Mouse (Mus musculus): Measurements from ENCODE around the gene Lhx5. TPM values are rescaled to one million over a fixed set of nuclear protein-coding genes. Genes with fewer than 3 reads are reported as not detected.

Gene Lhx5
- polyA plus RNA-seq, 1 experiment = not detected

DNA sequence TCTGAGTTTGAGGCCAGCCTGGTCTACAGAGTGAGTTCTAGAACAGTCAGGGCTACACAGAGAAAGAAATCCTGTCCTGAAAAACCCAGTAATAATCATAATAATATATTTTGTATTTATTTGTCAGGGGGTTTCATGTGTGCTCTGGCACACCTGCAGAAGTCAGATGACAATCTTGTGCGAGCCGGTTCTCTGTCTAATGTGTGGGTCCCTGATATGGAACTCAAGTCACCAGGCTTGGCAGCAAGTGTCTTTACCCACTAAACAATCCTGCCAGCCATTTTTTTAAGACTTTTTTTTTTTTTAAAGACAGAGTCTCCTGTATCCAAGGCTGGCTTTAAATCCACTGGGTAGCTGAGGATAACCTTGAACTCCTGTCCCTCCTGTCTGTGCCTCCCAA is 41.9 kb downstream of the Lhx5 start:
- peaks cover 8% of the 10 kb centered on the region for H3K9me3 ChIP-seq
- H3K27me3 ChIP-seq (replicated peaks) = peaks cover 73% of the 10 kb centered on the region
- H3K36me3 ChIP-seq (replicated peaks; ENCODE audit: low read length) = no peaks in the 10 kb centered on the region
- H3K4me3 ChIP-seq (replicated peaks) = no peak overlapping the region
- TF ChIP-seq GATA1 (IDR thresholded peaks at IDR 0.05; ENCODE audit: borderline replicate concordance, low read length) (no peak), FLI1 (IDR thresholded peaks at IDR 0.05; ENCODE audit: low read length) (no peak)
- peaks cover 17% of the 10 kb centered on the region for H3K4me1 ChIP-seq

DNA sequence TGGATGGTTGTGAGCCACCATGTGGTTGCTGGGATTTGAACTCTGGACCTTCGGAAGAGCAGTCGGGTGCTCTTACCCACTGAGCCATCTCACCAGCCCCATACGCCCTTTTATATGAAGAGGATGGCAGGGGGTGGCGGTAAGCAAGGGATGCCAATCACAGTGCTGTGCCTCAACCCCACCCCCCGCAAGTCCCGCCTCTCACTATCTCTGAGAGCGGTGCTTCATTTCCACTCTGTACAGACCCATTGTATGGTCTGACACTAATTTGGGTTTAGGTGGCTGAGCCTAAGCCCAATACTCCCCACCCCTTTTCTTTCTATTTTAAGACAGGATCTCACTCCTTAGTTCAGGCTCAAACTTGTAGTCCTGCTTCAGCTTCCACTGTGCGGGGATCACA is 44.4 kb downstream of the Lhx5 start:
- no peak overlapping the region for H3K4me3 ChIP-seq (replicated peaks)
- H3K9me3 ChIP-seq = 0 out of 2 replicates have a peak, but pooled peaks cover 5% of the 10 kb centered on the region
- peaks cover 80% of the 10 kb centered on the region for H3K27me3 ChIP-seq (replicated peaks)
- peaks cover 13% of the 10 kb centered on the region for H3K4me1 ChIP-seq
- no peaks in the 10 kb centered on the region for H3K36me3 ChIP-seq (replicated peaks; ENCODE audit: low read length)
- TF ChIP-seq GATA1 (IDR thresholded peaks at IDR 0.05; ENCODE audit: borderline replicate concordance, low read length) (no peak), FLI1 (IDR thresholded peaks at IDR 0.05; ENCODE audit: low read length) (no peak)

DNA sequence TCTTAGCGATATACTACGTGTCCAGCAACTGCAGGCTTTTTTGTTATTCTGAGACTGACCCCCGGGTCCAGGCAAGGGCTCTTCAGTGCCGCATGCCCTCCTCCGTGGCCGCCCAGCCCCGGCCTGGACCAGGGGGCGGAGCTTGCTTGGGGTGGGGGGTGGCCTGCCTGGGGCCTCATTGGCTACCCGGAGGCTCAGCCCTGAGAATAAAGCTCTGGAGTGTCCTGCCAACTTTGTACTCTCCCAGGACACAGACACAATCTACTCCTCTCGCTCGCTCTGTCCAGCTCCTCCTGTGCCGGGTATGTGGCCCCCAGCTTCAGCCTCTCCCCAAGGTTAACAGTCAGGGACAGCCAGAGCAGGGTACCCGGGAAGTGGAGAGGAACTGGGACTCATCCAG is 44.8 kb downstream of the Lhx5 start, which contains the start of gene Sds:
Sds (plus strand) TSS at position 231 of the 400 bp plus-strand sequence.
- H3K4me1 ChIP-seq = peaks cover 12% of the 10 kb centered on the region
- H3K27me3 ChIP-seq (replicated peaks) = peaks cover 82% of the 10 kb centered on the region

DNA sequence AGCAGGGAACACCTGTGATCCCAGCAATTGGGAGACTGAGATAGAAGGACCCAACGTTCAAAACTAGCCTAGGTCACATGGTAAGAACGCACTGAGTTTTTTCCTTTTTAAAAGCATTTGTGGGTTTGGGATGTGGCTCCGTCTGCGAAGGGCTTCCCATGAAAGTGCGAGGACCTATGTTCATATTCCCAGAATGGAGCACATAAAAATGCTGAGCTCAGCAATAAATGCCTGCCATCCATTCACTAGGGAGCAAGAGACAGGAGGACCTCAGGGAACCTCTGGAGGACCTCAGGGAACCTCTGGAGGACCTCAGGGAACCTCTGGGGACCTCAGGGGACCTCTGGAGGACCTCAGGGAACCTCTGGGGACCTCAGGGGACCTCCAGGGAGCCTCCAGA is 46.5 kb downstream of the Lhx5 start:
- no peak for TF ChIP-seq GATA1 (IDR thresholded peaks at IDR 0.05; ENCODE audit: borderline replicate concordance, low read length)
- TF ChIP-seq FLI1 (IDR thresholded peaks at IDR 0.05; ENCODE audit: low read length) = no peak
- H3K36me3 ChIP-seq (replicated peaks; ENCODE audit: low read length) = no peaks in the 10 kb centered on the region
- H3K9me3 ChIP-seq = 0 out of 2 replicates have a peak, but pooled peaks cover 5% of the 10 kb centered on the region
- H3K27me3 ChIP-seq (replicated peaks) = peaks cover 76% of the 10 kb centered on the region
- peaks cover 14% of the 10 kb centered on the region for H3K4me1 ChIP-seq
- no peak overlapping the region for H3K4me3 ChIP-seq (replicated peaks)

More for the DNA sequence above, 44.8 kb downstream of the Lhx5 start, which contains the start of gene Sds:
- Histone ChIP-seq H3K4me3 (replicated peaks) (no peak within 1 kb of the TSS), H3K36me3 (replicated peaks; ENCODE audit: low read length) (no peaks in the 10 kb centered on the region), H3K9me3 (0 out of 2 replicates have a peak, but pooled peaks cover 5% of the 10 kb centered on the region)
- TF ChIP-seq GATA1 (IDR thresholded peaks at IDR 0.05; ENCODE audit: borderline replicate concordance, low read length) (no peak), FLI1 (IDR thresholded peaks at IDR 0.05; ENCODE audit: low read length) (no peak)

DNA sequence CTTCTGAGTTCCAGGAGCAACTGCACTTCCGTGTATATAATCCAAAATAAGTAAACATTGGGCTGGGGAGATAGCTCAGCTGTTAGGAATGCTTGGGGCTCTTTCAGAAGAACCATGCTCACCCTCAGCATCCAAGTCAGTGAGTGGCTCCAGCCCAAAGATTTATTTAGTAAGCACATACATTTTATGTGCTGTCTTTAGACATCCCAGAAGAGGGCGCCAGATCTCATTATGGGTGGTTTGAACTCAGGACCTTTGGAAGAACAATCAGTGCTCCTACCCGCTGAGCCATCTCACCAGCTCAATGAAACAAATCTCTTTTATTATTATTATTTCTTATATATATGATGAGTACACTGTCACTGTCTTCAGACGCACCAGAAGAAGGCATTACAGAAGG is 48.0 kb downstream of the Lhx5 start:
- TF ChIP-seq FLI1 (IDR thresholded peaks at IDR 0.05; ENCODE audit: low read length) (no peak), GATA1 (IDR thresholded peaks at IDR 0.05; ENCODE audit: borderline replicate concordance, low read length) (no peak)
- 0 out of 2 replicates have a peak, but pooled peaks cover 5% of the 10 kb centered on the region for H3K9me3 ChIP-seq
- no peak overlapping the region for H3K4me3 ChIP-seq (replicated peaks)
- peaks cover 65% of the 10 kb centered on the region for H3K27me3 ChIP-seq (replicated peaks)
- peaks cover 7% of the 10 kb centered on the region for H3K36me3 ChIP-seq (replicated peaks; ENCODE audit: low read length)
- peaks cover 14% of the 10 kb centered on the region for H3K4me1 ChIP-seq

DNA sequence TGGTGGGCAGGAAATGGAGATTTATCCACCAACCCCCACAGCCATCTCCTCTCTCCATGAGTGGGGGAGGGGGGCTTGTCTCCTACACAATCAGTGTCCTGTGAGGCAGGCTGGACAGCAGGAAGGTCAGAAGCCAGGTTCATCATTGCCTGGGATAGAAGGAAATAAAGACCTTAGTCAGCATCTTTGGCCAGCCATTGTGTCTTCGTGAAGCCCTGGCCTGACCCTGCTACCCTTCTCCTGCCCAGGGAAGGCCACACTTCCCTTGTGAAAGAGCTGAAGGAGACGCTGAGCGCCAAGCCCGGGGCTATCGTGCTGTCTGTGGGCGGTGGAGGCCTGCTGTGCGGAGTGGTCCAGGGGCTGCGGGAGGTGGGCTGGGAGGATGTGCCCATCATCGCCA is 49.7 kb downstream of the Lhx5 start:
- peaks cover 52% of the 10 kb centered on the region for H3K27me3 ChIP-seq (replicated peaks)
- H3K4me1 ChIP-seq = peaks cover 11% of the 10 kb centered on the region
- H3K4me3 ChIP-seq (replicated peaks) = no peak overlapping the region
- TF ChIP-seq FLI1 (IDR thresholded peaks at IDR 0.05; ENCODE audit: low read length) = no peak
- 0 out of 2 replicates have a peak, but pooled peaks cover 5% of the 10 kb centered on the region for H3K9me3 ChIP-seq
- H3K36me3 ChIP-seq (replicated peaks; ENCODE audit: low read length) = peaks cover 24% of the 10 kb centered on the region

DNA sequence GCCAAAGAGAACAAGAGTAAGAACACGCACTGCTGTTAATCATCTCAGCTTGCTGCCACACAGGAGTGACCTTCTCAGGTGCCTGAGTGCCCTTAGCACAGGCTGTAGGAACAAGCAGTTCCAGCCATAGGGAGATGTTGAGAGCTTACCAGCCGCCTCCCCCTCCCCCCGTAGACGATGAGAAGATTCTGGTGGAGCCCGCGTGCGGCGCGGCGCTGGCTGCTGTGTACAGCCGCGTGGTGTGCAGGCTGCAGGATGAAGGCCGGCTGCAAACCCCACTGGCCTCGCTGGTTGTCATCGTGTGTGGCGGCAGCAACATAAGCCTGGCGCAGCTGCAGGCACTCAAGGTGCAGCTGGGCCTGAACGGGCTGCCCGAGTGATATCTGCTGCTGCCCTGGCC is 51.9 kb downstream of the Lhx5 start:
- no peak overlapping the region for H3K4me3 ChIP-seq (replicated peaks)
- H3K4me1 ChIP-seq = peaks cover 7% of the 10 kb centered on the region; the same call in 1 of the 2 replicates
- H3K27me3 ChIP-seq (replicated peaks) = peaks cover 32% of the 10 kb centered on the region
- peaks cover 46% of the 10 kb centered on the region for H3K36me3 ChIP-seq (replicated peaks; ENCODE audit: low read length)
- no peak for TF ChIP-seq FLI1 (IDR thresholded peaks at IDR 0.05; ENCODE audit: low read length)
- no peak for TF ChIP-seq GATA1 (IDR thresholded peaks at IDR 0.05; ENCODE audit: borderline replicate concordance, low read length)
- 0 out of 2 replicates have a peak, but pooled peaks cover 5% of the 10 kb centered on the region for H3K9me3 ChIP-seq

DNA sequence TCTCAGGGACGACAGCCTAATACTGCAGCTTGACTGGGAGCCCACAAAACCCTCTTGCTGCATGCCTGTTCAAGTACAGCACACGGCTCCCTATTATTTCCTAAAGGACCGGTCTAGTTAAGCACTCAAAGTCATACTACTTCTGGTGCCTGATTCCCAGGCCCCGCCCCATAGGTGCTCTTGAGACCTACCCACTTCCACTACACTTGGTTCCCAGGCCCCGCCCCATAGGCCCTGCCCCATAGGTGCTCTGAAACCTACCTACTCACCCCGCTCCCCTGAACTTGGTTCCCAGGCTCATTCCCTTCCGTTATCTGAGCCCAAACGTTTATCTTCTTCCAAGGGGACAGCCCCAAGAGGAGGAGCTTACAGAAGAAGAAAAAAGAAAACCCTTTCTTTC is 56.3 kb downstream of the Lhx5 start:
- TF ChIP-seq GATA1 (IDR thresholded peaks at IDR 0.05; ENCODE audit: borderline replicate concordance, low read length) (no peak), FLI1 (IDR thresholded peaks at IDR 0.05; ENCODE audit: low read length) (no peak)
- peaks cover 77% of the 10 kb centered on the region for H3K36me3 ChIP-seq (replicated peaks; ENCODE audit: low read length)
- no peaks in the 10 kb centered on the region for H3K27me3 ChIP-seq (replicated peaks)
- H3K4me3 ChIP-seq (replicated peaks) = no peak overlapping the region
- H3K9me3 ChIP-seq = no peaks in the 10 kb centered on the region
- H3K4me1 ChIP-seq = no peaks in the 10 kb centered on the region

DNA sequence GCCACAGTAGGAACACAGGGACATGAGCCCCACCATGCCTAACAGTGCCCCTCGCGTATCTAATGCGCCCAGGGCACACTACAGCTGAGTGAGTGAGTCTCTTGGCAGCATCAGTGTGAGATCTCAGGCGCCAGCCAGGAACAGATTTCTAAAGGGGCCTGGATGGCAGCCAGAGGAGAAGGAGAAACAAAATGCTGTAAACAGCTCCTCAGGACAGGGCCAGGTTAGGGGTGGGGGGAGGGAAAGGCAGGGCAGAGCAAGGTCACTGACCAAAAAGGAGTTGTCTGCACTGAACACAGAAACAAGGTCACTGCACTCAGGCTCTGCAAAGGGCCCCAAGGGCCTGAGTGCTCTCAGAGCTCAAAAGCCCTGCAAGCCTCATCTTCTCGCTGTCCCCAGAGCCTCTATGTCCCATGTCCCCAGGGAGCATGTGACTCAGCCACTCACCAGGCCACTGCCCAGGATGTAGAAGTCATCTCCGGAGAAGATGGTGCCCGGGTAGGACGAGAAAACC is 59.2 kb downstream of the Lhx5 start:
- H3K4me1 ChIP-seq = no peaks in the 10 kb centered on the region; the same call in 1 of the 2 replicates
- no peak for TF ChIP-seq GATA1 (IDR thresholded peaks at IDR 0.05; ENCODE audit: borderline replicate concordance, low read length)
- TF ChIP-seq FLI1 (IDR thresholded peaks at IDR 0.05; ENCODE audit: low read length) = no peak
- no peaks in the 10 kb centered on the region for H3K9me3 ChIP-seq
- H3K4me3 ChIP-seq (replicated peaks) = no peak overlapping the region
- H3K36me3 ChIP-seq (replicated peaks; ENCODE audit: low read length) = peaks cover 86% of the 10 kb centered on the region
- peaks cover 2% of the 10 kb centered on the region for H3K27me3 ChIP-seq (replicated peaks)

Other genes with a start within 250 kb of the Lhx5 start
- gene Sdsl, start 41.1 kb downstream of the Lhx5 start, polyA plus RNA-seq (2012; ENCODE audit: insufficient read depth, low replicate concordance) = 1.3 and 5.3 TPM in 2 replicates
- gene Sds, start 44.8 kb downstream of the Lhx5 start, polyA plus RNA-seq (2012; ENCODE audit: insufficient read depth, low replicate concordance) = not detected in 2 replicates
- 17.5 and 24.3 TPM in 2 replicates for gene Plbd2, start 71.9 kb downstream of the Lhx5 start, polyA plus RNA-seq (2012; ENCODE audit: insufficient read depth, low replicate concordance)
- 3.0 and 5.3 TPM in 2 replicates for gene Slc8b1, start 79.5 kb downstream of the Lhx5 start, polyA plus RNA-seq (2012; ENCODE audit: insufficient read depth, low replicate concordance)
- gene Tpcn1, start 157.0 kb downstream of the Lhx5 start, polyA plus RNA-seq (2012; ENCODE audit: insufficient read depth, low replicate concordance) = 68.6 and 71.5 TPM in 2 replicates
- 0.94 and 5.8 TPM in 2 replicates for gene Iqcd, start 157.3 kb downstream of the Lhx5 start, polyA plus RNA-seq (2012; ENCODE audit: insufficient read depth, low replicate concordance)
- 30.9 and 35.5 TPM in 2 replicates for gene Rita1, start 180.9 kb downstream of the Lhx5 start, polyA plus RNA-seq (2012; ENCODE audit: insufficient read depth, low replicate concordance)
- gene Ddx54, start 181.0 kb downstream of the Lhx5 start, polyA plus RNA-seq (2012; ENCODE audit: insufficient read depth, low replicate concordance) = 23.6 and 74.7 TPM in 2 replicates
- not detected in 2 replicates for gene Cfap73, start 202.5 kb downstream of the Lhx5 start, polyA plus RNA-seq (2012; ENCODE audit: insufficient read depth, low replicate concordance)
- 13.3 and 20.9 TPM in 2 replicates for gene Rasal1, start 217.1 kb downstream of the Lhx5 start, polyA plus RNA-seq (2012; ENCODE audit: insufficient read depth, low replicate concordance)